Mouse (Mus musculus) kidney, embryonic 16.5 days (tissue): ENCODE data around the gene Gc. TPM values are rescaled to one million over a fixed set of nuclear protein-coding genes. Genes with fewer than 3 reads are reported as not detected.
A peak's percentile ranks its signal among the peaks of the same experiment; 100 is the strongest.

Source experiments
- ATAC-seq: fragments of 200-750 bp; cut with Nextera tagmentation; 2 replicates; pipeline ENCODE4 v1.8.0; 2017; ENCODE audit warnings: moderate TSS enrichment; ENCODE audit not compliant: low FRiP score, low TSS enrichment
- H3K27ac ChIP-seq: fragments of 300-500 bp; sonication (generic); 2 replicates; pipeline ENCODE4 v1.5.1; 2014; ENCODE audit warnings: low read length
- H3K27me3 ChIP-seq: fragments of 300-500 bp; sonication (generic); 2 replicates; pipeline ENCODE4 v1.6.1; 2014; ENCODE audit warnings: low read length, control low read depth, mixed read lengths; ENCODE audit not compliant: insufficient read depth
- H3K36me3 ChIP-seq: fragments of 300-500 bp; sonication (generic); 2 replicates; pipeline ENCODE4 v1.6.1; 2014; ENCODE audit warnings: low read length, control low read depth, mixed read lengths; ENCODE audit not compliant: insufficient read depth
- H3K4me1 ChIP-seq: fragments of 300-500 bp; sonication (generic); 2 replicates; pipeline ENCODE4 v1.6.1; 2014; ENCODE audit warnings: low read length, control low read depth, mixed read lengths; ENCODE audit not compliant: insufficient read depth
- H3K4me2 ChIP-seq: fragments of 300-500 bp; sonication (generic); replicated peaks from 2 replicates; pipeline ENCODE4 v1.6.1; 2014; ENCODE audit warnings: low read depth, low read length
- H3K4me3 ChIP-seq: fragments of 300-500 bp; sonication (generic); 2 replicates; pipeline ENCODE4 v1.5.1; 2014; ENCODE audit warnings: mild to moderate bottlenecking, low read length
- H3K9ac ChIP-seq: fragments of 300-500 bp; sonication (generic); replicated peaks from 2 replicates; pipeline ENCODE4 v1.6.1; 2014; ENCODE audit warnings: low read length
- H3K9me3 ChIP-seq: fragments of 300-500 bp; sonication (generic); 2 replicates; pipeline ENCODE4 v1.6.1; 2016; ENCODE audit warnings: low read length, control low read depth
- WGBS: fragments of 180-500 bp; shearing (Covaris S2); extraction: QIAGEN DNeasy Blood & Tissue Kit; methylation state at CpG from one replicate; pipeline ENCODE4 v1.1.7; 2014; 5-methylcytosine and 5-hydroxymethylcytosine counted together
- polyA plus RNA-seq: library from polyadenylated mRNA; unstranded; fragments of >200 nt; fragmentation: Nextera tagmentation; extraction: Ambion mirVana; gene quantifications from 2 replicates; pipeline ENCODE4 v1.2.1, GENCODE M21; 2015

The Gc gene
- polyA plus RNA-seq, 1 experiment from 2014 or later = 5.1 TPM

GRCm38 (mm10) chr5:89370140-89370539 lies 87.6 kb downstream of the Gc start:
- Histone ChIP-seq H3K36me3 (no peaks in the 10 kb centered on the region), H3K9ac (no peak overlapping the region), H3K27ac (no peak overlapping the region), H3K4me3 (no peak overlapping the region), H3K4me1 (no peaks in the 10 kb centered on the region), H3K4me2 (no peak overlapping the region), H3K9me3 (no peaks in the 10 kb centered on the region), H3K27me3 (no peaks in the 10 kb centered on the region)
- ATAC-seq = peak; percentile 57
- 39% methylated on average over 1 of the region's 1 CpGs for WGBS

- Histone ChIP-seq H3K36me3 (no peaks in the 10 kb centered on the region), H3K9ac (no peak overlapping the region), H3K4me1 (no peaks in the 10 kb centered on the region), H3K27me3 (no peaks in the 10 kb centered on the region), H3K27ac (no peak overlapping the region), H3K4me3 (no peak overlapping the region), H3K9me3 (no peaks in the 10 kb centered on the region), H3K4me2 (no peak overlapping the region)
- WGBS = 64% methylated on average over 4 of the region's 4 CpGs
- no peak for ATAC-seq
Observed at GRCm38 (mm10) chr5:89368045-89368743, 89.5 kb downstream of the Gc start.

Other genes starting within 250 kb of the Gc start
- gene Npffr2, start 69.5 kb upstream of the Gc start, polyA plus RNA-seq = not detected in 2 replicates